Mouse (Mus musculus) liver, postnatal 0 days (tissue): ENCODE results near the gene Dab1. TPM values are rescaled to one million over a fixed set of nuclear protein-coding genes. Genes with fewer than 3 reads are reported as not detected.

ENCODE experiments used
- ATAC-seq: fragments of 200-750 bp; cut with Nextera tagmentation; 2 replicates; pipeline ENCODE4 v1.8.0; 2017; ENCODE audit warnings: mild to moderate bottlenecking, moderate library complexity
- DNase-seq: peaks from one replicate; pipeline ENCODE4 v3.0.0-alpha.2; 2016
- H3K27ac ChIP-seq: fragments of 300-500 bp; sonication (generic); 2 replicates; pipeline ENCODE4 v1.5.1; 2014; ENCODE audit warnings: antibody characterized with exemption, moderate library complexity, mild to moderate bottlenecking, low read depth
- H3K27me3 ChIP-seq: fragments of 300-500 bp; sonication (generic); 2 replicates; pipeline ENCODE4 v1.6.1; 2014; ENCODE audit warnings: low read length, control low read depth, mixed read lengths; ENCODE audit not compliant: insufficient read depth
- H3K36me3 ChIP-seq: fragments of 300-500 bp; sonication (generic); replicated peaks from 2 replicates; pipeline ENCODE4 v1.6.1; 2014; ENCODE audit warnings: mild to moderate bottlenecking, control low read depth, low read length, moderate library complexity, mixed read lengths; ENCODE audit not compliant: insufficient read depth
- H3K4me1 ChIP-seq: fragments of 300-500 bp; sonication (generic); 2 replicates; pipeline ENCODE4 v1.6.1; 2014; ENCODE audit warnings: antibody characterized with exemption, mild to moderate bottlenecking, control low read depth; ENCODE audit not compliant: insufficient read depth
- H3K4me2 ChIP-seq: fragments of 300-500 bp; sonication (generic); 2 replicates; pipeline ENCODE4 v1.6.1; 2014; ENCODE audit warnings: low read depth, mild to moderate bottlenecking, low read length, moderate library complexity, mixed read lengths
- H3K4me3 ChIP-seq: fragments of 300-500 bp; sonication (generic); 2 replicates; pipeline ENCODE4 v1.5.1; 2014; ENCODE audit warnings: low read depth, low read length
- H3K9ac ChIP-seq: fragments of 300-500 bp; sonication (generic); replicated peaks from 2 replicates; pipeline ENCODE4 v1.6.1; 2014; ENCODE audit warnings: mild to moderate bottlenecking, moderate library complexity
- H3K9me3 ChIP-seq: fragments of 300-500 bp; sonication (generic); 2 replicates; pipeline ENCODE4 v1.6.1; 2016; ENCODE audit warnings: mild to moderate bottlenecking, control low read depth, low read length, mixed read lengths
- CTCF ChIP-seq: sonication (generic); IDR thresholded peaks from 2 replicates; pipeline ENCODE4 v1.5.1; 2016; ENCODE audit warnings: antibody characterized with exemption, low read depth
- EP300 ChIP-seq: IDR thresholded peaks from 2 replicates; pipeline ENCODE4 v1.6.1; 2016; ENCODE audit warnings: antibody characterized with exemption, low read depth, mild to moderate bottlenecking
- WGBS: fragments of 180-500 bp; shearing (Covaris S2); extraction: QIAGEN DNeasy Blood & Tissue Kit; methylation state at CpG from one replicate; pipeline ENCODE4 v1.1.7; 2014; ENCODE audit not compliant: insufficient replicate concordance; 5-methylcytosine and 5-hydroxymethylcytosine counted together
- polyA plus RNA-seq: library from polyadenylated mRNA; unstranded; fragments of >200 nt; fragmentation: Nextera tagmentation; extraction: Ambion mirVana; gene quantifications from 2 replicates; pipeline ENCODE4 v1.2.1, GENCODE M21; 2015

Gene Dab1
- polyA plus RNA-seq, 1 experiment from 2014 or later: 1.1 TPM

- DNase-seq (no peak), ATAC-seq (no peak)
- Histone ChIP-seq H3K9me3 (no peaks in the 10 kb centered on the region), H3K4me1 (peaks cover 11% of the 10 kb centered on the region; the same call in 1 of the 2 replicates), H3K4me3 (no peak overlapping the region), H3K27me3 (no peaks in the 10 kb centered on the region), H3K9ac (no peak overlapping the region), H3K4me2 (no peak overlapping the region), H3K27ac (no peak overlapping the region), H3K36me3 (no peaks in the 10 kb centered on the region)
- 30% methylated on average over 3 of the region's 3 CpGs for WGBS
- TF ChIP-seq EP300 (no peak), CTCF (no peak)
Observed at GRCm38 (mm10) chr4:104220099-104220498, 600.9 kb downstream of the Dab1 start.

- TF ChIP-seq CTCF (no peak), EP300 (no peak)
- H3K9ac ChIP-seq: no peak overlapping the region
- 52% methylated on average over 3 of the region's 3 CpGs for WGBS
- DNase-seq: no peak
- H3K4me3 ChIP-seq: no peak overlapping the region
- no peaks in the 10 kb centered on the region for H3K36me3 ChIP-seq
- ATAC-seq: peak; percentile 94
- no peak overlapping the region for H3K4me2 ChIP-seq
- H3K27ac ChIP-seq: no peak overlapping the region
- no peaks in the 10 kb centered on the region for H3K9me3 ChIP-seq
- H3K4me1 ChIP-seq: no peaks in the 10 kb centered on the region
- no peaks in the 10 kb centered on the region for H3K27me3 ChIP-seq
Observed at GRCm38 (mm10) chr4:104229296-104229695, 610.1 kb downstream of the Dab1 start.

- DNase-seq: no peak
- Histone ChIP-seq H3K9ac (no peak overlapping the region), H3K4me2 (no peak overlapping the region), H3K36me3 (no peaks in the 10 kb centered on the region), H3K27ac (no peak overlapping the region), H3K27me3 (no peaks in the 10 kb centered on the region), H3K4me1 (0 out of 2 replicates have a peak, but pooled peaks cover 4% of the 10 kb centered on the region), H3K4me3 (no peak overlapping the region), H3K9me3 (no peaks in the 10 kb centered on the region)
- no peak for TF ChIP-seq EP300
- no peak for TF ChIP-seq CTCF
- 14% methylated on average over 1 of the region's 1 CpGs for WGBS
- ATAC-seq: no peak
Observed at GRCm38 (mm10) chr4:104246506-104246905, 627.3 kb downstream of the Dab1 start.

- no peak overlapping the region for H3K9ac ChIP-seq
- no peaks in the 10 kb centered on the region for H3K27me3 ChIP-seq
- H3K27ac ChIP-seq: no peak overlapping the region
- H3K9me3 ChIP-seq: no peaks in the 10 kb centered on the region
- ATAC-seq: no peak
- H3K4me1 ChIP-seq: 0 out of 2 replicates have a peak, but pooled peaks cover 4% of the 10 kb centered on the region
- WGBS: 79% methylated on average over 6 of the region's 6 CpGs
- DNase-seq: no peak
- no peak overlapping the region for H3K4me2 ChIP-seq
- TF ChIP-seq EP300 (no peak), CTCF (no peak)
- no peak overlapping the region for H3K4me3 ChIP-seq
- no peaks in the 10 kb centered on the region for H3K36me3 ChIP-seq
Observed at GRCm38 (mm10) chr4:104249462-104249861, 630.3 kb downstream of the Dab1 start.

GRCm38 (mm10) chr4:104257776-104258175, 638.6 kb downstream of the Dab1 start:
- H3K4me1 ChIP-seq: no peaks in the 10 kb centered on the region
- no peak overlapping the region for H3K4me2 ChIP-seq
- TF ChIP-seq CTCF (no peak), EP300 (no peak)
- H3K36me3 ChIP-seq: no peaks in the 10 kb centered on the region
- no peak overlapping the region for H3K27ac ChIP-seq
- DNase-seq (no peak), ATAC-seq (no peak)
- H3K27me3 ChIP-seq: no peaks in the 10 kb centered on the region
- H3K9me3 ChIP-seq: no peaks in the 10 kb centered on the region
- H3K9ac ChIP-seq: no peak overlapping the region
- no peak overlapping the region for H3K4me3 ChIP-seq
- WGBS: 82% methylated on average over 8 of the region's 8 CpGs

GRCm38 (mm10) chr4:104269422-104270172, 650.4 kb downstream of the Dab1 start:
- H3K36me3 ChIP-seq: no peaks in the 10 kb centered on the region
- H3K27me3 ChIP-seq: no peaks in the 10 kb centered on the region
- H3K27ac ChIP-seq: no peak overlapping the region
- ATAC-seq (no peak), DNase-seq (no peak)
- H3K4me2 ChIP-seq: no peak overlapping the region
- TF ChIP-seq CTCF (no peak), EP300 (no peak)
- no peak overlapping the region for H3K4me3 ChIP-seq
- no peaks in the 10 kb centered on the region for H3K4me1 ChIP-seq
- no peak overlapping the region for H3K9ac ChIP-seq
- WGBS: 78% methylated on average over 6 of the region's 6 CpGs
- H3K9me3 ChIP-seq: no peaks in the 10 kb centered on the region
